Mouse (Mus musculus): Measurements from ENCODE around the gene Tmem135.

DNA sequence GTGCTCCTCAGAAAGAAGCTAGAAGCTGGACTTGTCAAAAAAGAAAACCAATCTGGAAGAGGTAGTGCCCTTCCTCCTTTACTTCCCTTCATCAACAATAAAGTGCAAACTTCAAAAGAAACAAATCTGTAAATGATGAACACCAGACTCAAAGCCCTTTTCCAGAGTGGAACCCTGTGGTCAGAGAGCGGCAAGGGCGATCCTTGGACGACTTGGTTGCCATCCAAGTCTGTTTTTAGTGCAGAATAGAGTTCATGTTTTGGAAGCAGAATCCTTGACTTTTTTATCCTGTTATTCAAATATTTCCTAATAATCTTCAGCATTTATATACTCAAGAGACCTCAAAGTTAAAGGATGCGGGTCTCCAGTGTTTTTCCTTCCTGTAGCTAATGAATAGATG lies 11.6 kb downstream of the Tmem135 start:
- TF ChIP-seq CTCF (conservative IDR thresholded peaks at IDR 0.05; ENCODE audit: insufficient read depth, insufficient read length, low read depth, low read length) (no peak), POLR2A (IDR thresholded peaks at IDR 0.05; ENCODE audit: low read depth, low read length) (no peak)
